Mouse (Mus musculus): Measurements from ENCODE around the gene Cutal.

- TF ChIP-seq CTCF (IDR thresholded peaks at IDR 0.05; ENCODE audit: control insufficient read depth, insufficient read depth, insufficient read length): no peak
- no peak for TF ChIP-seq MYOG (IDR thresholded peaks at IDR 0.05; ENCODE audit: control insufficient read depth, extremely low read depth, insufficient read length)
- no peak for TF ChIP-seq MAX (IDR thresholded peaks at IDR 0.05)
- TF ChIP-seq FOSL1 (IDR thresholded peaks at IDR 0.05; ENCODE audit: insufficient read depth, low read length, poor library complexity, severe bottlenecking): no peak
Observed at GRCm38 (mm10) chr2:34874271-34874670, at the start of gene Cutal.

All from C2C12 (cell line).